Mouse (Mus musculus) CH12.LX (cell line): ENCODE data around the gene Shisa7.

Source experiments
- GABPA ChIP-seq: IDR thresholded peaks from 2 replicates; pipeline ENCODE4 v1.6.1; 2012; ENCODE audit warnings: low read depth, low read length, improper control_type of control experiment, inconsistent platforms; ENCODE audit not compliant: insufficient replicate concordance
- MAX ChIP-seq: IDR thresholded peaks from 2 replicates; pipeline ENCODE4 v1.6.1; 2011; ENCODE audit warnings: low read length, improper control_type of control experiment
- ZC3H11A ChIP-seq: IDR thresholded peaks from 2 replicates; pipeline ENCODE4 v1.6.1; 2012; ENCODE audit warnings: low read depth, mild to moderate bottlenecking, inconsistent platforms, low read length, improper control_type of control experiment

- TF ChIP-seq GABPA (no peak), ZC3H11A (no peak), MAX (no peak)
These were observed 8.7 kb downstream of the Shisa7 start for GRCm38 (mm10) chr7:4835631-4836327.
